Mouse (Mus musculus) embryonic facial prominence, embryonic 13.5 days (tissue): ENCODE measurements around the gene Mmd2. TPM values are rescaled to one million over a fixed set of nuclear protein-coding genes. Genes with fewer than 3 reads are reported as not detected.

ENCODE experiments used
- ATAC-seq: fragments of 200-750 bp; cut with Nextera tagmentation; 2 replicates; pipeline ENCODE4 v1.8.0; 2017; ENCODE audit warnings: low read depth; ENCODE audit not compliant: insufficient number of reproducible peaks, insufficient read depth, low FRiP score, low TSS enrichment
- H3K27ac ChIP-seq: fragments of 300-500 bp; sonication (generic); 2 replicates; pipeline ENCODE4 v1.5.1; 2015; ENCODE audit warnings: moderate library complexity, mild to moderate bottlenecking, inconsistent platforms
- H3K27me3 ChIP-seq: fragments of 300-500 bp; sonication (generic); 2 replicates; pipeline ENCODE4 v1.6.1; 2015; ENCODE audit warnings: mild to moderate bottlenecking, inconsistent platforms
- H3K36me3 ChIP-seq: fragments of 300-500 bp; sonication (generic); 2 replicates; pipeline ENCODE4 v1.6.1; 2015; ENCODE audit warnings: mild to moderate bottlenecking, inconsistent platforms
- H3K4me1 ChIP-seq: fragments of 300-500 bp; sonication (generic); 2 replicates; pipeline ENCODE4 v1.6.1; 2015; ENCODE audit warnings: inconsistent platforms
- H3K4me2 ChIP-seq: fragments of 300-500 bp; sonication (generic); 2 replicates; pipeline ENCODE4 v1.6.1; 2015; ENCODE audit warnings: moderate library complexity, mild to moderate bottlenecking, inconsistent platforms
- H3K4me3 ChIP-seq: fragments of 300-500 bp; sonication (generic); 2 replicates; pipeline ENCODE4 v1.5.1; 2015; ENCODE audit warnings: mild to moderate bottlenecking, inconsistent platforms
- H3K9ac ChIP-seq: fragments of 300-500 bp; sonication (generic); 2 replicates; pipeline ENCODE4 v1.6.1; 2015; ENCODE audit warnings: mild to moderate bottlenecking, inconsistent platforms
- H3K9me3 ChIP-seq: fragments of 300-500 bp; sonication (generic); 2 replicates; pipeline ENCODE4 v1.6.1; 2016; ENCODE audit warnings: inconsistent platforms
- WGBS: fragments of 180-500 bp; shearing (Covaris S2); methylation state at CpG from one replicate; pipeline ENCODE4 v1.1.7; 2015; ENCODE audit warnings: mixed read lengths; 5-methylcytosine and 5-hydroxymethylcytosine counted together
- polyA plus RNA-seq: library from polyadenylated mRNA; unstranded; fragments of >200 nt; fragmentation: Nextera tagmentation; extraction: Ambion mirVana; gene quantifications from 2 replicates; pipeline ENCODE4 v1.2.1, GENCODE M21; 2015

Gene Mmd2
- polyA plus RNA-seq, 1 experiment from 2014 or later: 3.1 TPM

GRCm38 (mm10) chr5:142560261-142560660, 48.3 kb downstream of the Mmd2 start:
- no peak overlapping the region for H3K9ac ChIP-seq
- H3K4me2 ChIP-seq: no peak overlapping the region
- no peaks in the 10 kb centered on the region for H3K27me3 ChIP-seq
- no peaks in the 10 kb centered on the region for H3K9me3 ChIP-seq
- no peak for ATAC-seq
- H3K36me3 ChIP-seq: no peaks in the 10 kb centered on the region
- H3K27ac ChIP-seq: no peak overlapping the region
- no peak overlapping the region for H3K4me3 ChIP-seq
- no peaks in the 10 kb centered on the region for H3K4me1 ChIP-seq
- 54% methylated on average over 7 of the region's 7 CpGs for WGBS

- ATAC-seq: no peak
- Histone ChIP-seq H3K36me3 (no peaks in the 10 kb centered on the region), H3K4me2 (peak overlapping the region; percentile 26; the same call in 1 of the 2 replicates), H3K4me1 (no peaks in the 10 kb centered on the region), H3K9ac (no peak overlapping the region), H3K27me3 (no peaks in the 10 kb centered on the region), H3K4me3 (no peak overlapping the region), H3K9me3 (no peaks in the 10 kb centered on the region), H3K27ac (no peak overlapping the region)
- WGBS: 33% methylated on average over 7 of the region's 21 CpGs
Measured at GRCm38 (mm10) chr5:142557397-142558067, 51.1 kb downstream of the Mmd2 start.

- H3K27me3 ChIP-seq: no peaks in the 10 kb centered on the region
- no peak for ATAC-seq
- H3K36me3 ChIP-seq: no peaks in the 10 kb centered on the region
- H3K4me2 ChIP-seq: no peak overlapping the region
- H3K4me1 ChIP-seq: no peaks in the 10 kb centered on the region
- H3K4me3 ChIP-seq: no peak overlapping the region
- WGBS: 90% methylated on average over 4 of the region's 4 CpGs
- no peaks in the 10 kb centered on the region for H3K9me3 ChIP-seq
- no peak overlapping the region for H3K9ac ChIP-seq
- H3K27ac ChIP-seq: no peak overlapping the region
Measured at GRCm38 (mm10) chr5:142556721-142557120, 51.9 kb downstream of the Mmd2 start.

- H3K27ac ChIP-seq: no peak overlapping the region
- H3K36me3 ChIP-seq: no peaks in the 10 kb centered on the region
- no peaks in the 10 kb centered on the region for H3K27me3 ChIP-seq
- H3K9ac ChIP-seq: no peak overlapping the region
- 79% methylated on average over 5 of the region's 5 CpGs for WGBS
- H3K4me1 ChIP-seq: peaks cover under 1% of the 10 kb centered on the region
- H3K9me3 ChIP-seq: no peaks in the 10 kb centered on the region
- H3K4me2 ChIP-seq: no peak overlapping the region
- no peak for ATAC-seq
- no peak overlapping the region for H3K4me3 ChIP-seq
Measured at GRCm38 (mm10) chr5:142555866-142556265, 52.7 kb downstream of the Mmd2 start.

GRCm38 (mm10) chr5:142550706-142551652, 57.6 kb downstream of the Mmd2 start, which contains the start of gene Radil:
Gene Radil (minus strand): TSS chr5:142551098.
- no peaks in the 10 kb centered on the region for H3K9me3 ChIP-seq
- H3K4me1 ChIP-seq: peaks cover 35% of the 10 kb centered on the region
- peak within 1 kb of the TSS; percentile 70 for H3K9ac ChIP-seq
- H3K4me2 ChIP-seq: peak within 1 kb of the TSS; percentile 99
- peak; percentile 74 for ATAC-seq
- H3K36me3 ChIP-seq: no peaks in the 10 kb centered on the region
- WGBS: 3% methylated on average over 80 of the region's 80 CpGs
- no peaks in the 10 kb centered on the region for H3K27me3 ChIP-seq
- peak within 1 kb of the TSS; percentile 83 for H3K27ac ChIP-seq
- H3K4me3 ChIP-seq: peak within 1 kb of the TSS; percentile 68

- Histone ChIP-seq H3K27me3 (no peaks in the 10 kb centered on the region), H3K4me2 (peak overlapping the region; percentile 99), H3K9me3 (no peaks in the 10 kb centered on the region), H3K36me3 (no peaks in the 10 kb centered on the region), H3K27ac (peak overlapping the region; percentile 83), H3K4me3 (peak overlapping the region; percentile 68), H3K4me1 (peaks cover 41% of the 10 kb centered on the region), H3K9ac (peak overlapping the region; percentile 70)
- 0 out of 2 replicates have a peak, but pooled peaks have one; percentile 2 for ATAC-seq
- WGBS: under 1% methylated on average over 31 of the region's 31 CpGs
Measured at GRCm38 (mm10) chr5:142549961-142550705, 58.5 kb downstream of the Mmd2 start.

- peaks cover 47% of the 10 kb centered on the region for H3K4me1 ChIP-seq
- H3K9me3 ChIP-seq: no peaks in the 10 kb centered on the region
- no peaks in the 10 kb centered on the region for H3K36me3 ChIP-seq
- no peaks in the 10 kb centered on the region for H3K27me3 ChIP-seq
- ATAC-seq: no peak
- H3K4me3 ChIP-seq: peak overlapping the region; percentile 68
- peak overlapping the region; percentile 83 for H3K27ac ChIP-seq
- WGBS: 25% methylated on average over 9 of the region's 9 CpGs
- 0 out of 2 replicates have a peak overlapping the region, but pooled peaks have one; percentile 70 for H3K9ac ChIP-seq
- H3K4me2 ChIP-seq: peak overlapping the region; percentile 99
Measured at GRCm38 (mm10) chr5:142549441-142549840, 59.2 kb downstream of the Mmd2 start.

GRCm38 (mm10) chr5:142547066-142547465, 61.5 kb downstream of the Mmd2 start:
- 68% methylated on average over 3 of the region's 3 CpGs for WGBS
- no peak overlapping the region for H3K4me2 ChIP-seq
- no peak for ATAC-seq
- peaks cover 47% of the 10 kb centered on the region for H3K4me1 ChIP-seq
- H3K9ac ChIP-seq: no peak overlapping the region
- H3K36me3 ChIP-seq: no peaks in the 10 kb centered on the region
- H3K27ac ChIP-seq: no peak overlapping the region
- no peak overlapping the region for H3K4me3 ChIP-seq
- no peaks in the 10 kb centered on the region for H3K9me3 ChIP-seq
- H3K27me3 ChIP-seq: no peaks in the 10 kb centered on the region

GRCm38 (mm10) chr5:142546344-142546743, 62.3 kb downstream of the Mmd2 start:
- H3K27me3 ChIP-seq: no peaks in the 10 kb centered on the region
- H3K4me2 ChIP-seq: no peak overlapping the region
- H3K4me1 ChIP-seq: peaks cover 47% of the 10 kb centered on the region
- 0 out of 2 replicates have a peak overlapping the region, but pooled peaks have one; percentile 28 for H3K27ac ChIP-seq
- H3K4me3 ChIP-seq: no peak overlapping the region
- ATAC-seq: no peak
- no peaks in the 10 kb centered on the region for H3K36me3 ChIP-seq
- H3K9ac ChIP-seq: no peak overlapping the region
- no peaks in the 10 kb centered on the region for H3K9me3 ChIP-seq
- WGBS: 13% methylated on average over 5 of the region's 5 CpGs

GRCm38 (mm10) chr5:142545014-142545795, 63.4 kb downstream of the Mmd2 start:
- H3K4me1 ChIP-seq: peaks cover 40% of the 10 kb centered on the region
- no peak overlapping the region for H3K4me2 ChIP-seq
- 50% methylated on average over 5 of the region's 5 CpGs for WGBS
- peak overlapping the region; percentile 40; the same call in 1 of the 2 replicates for H3K27ac ChIP-seq
- H3K4me3 ChIP-seq: no peak overlapping the region
- ATAC-seq: no peak
- no peak overlapping the region for H3K9ac ChIP-seq
- no peaks in the 10 kb centered on the region for H3K9me3 ChIP-seq
- H3K27me3 ChIP-seq: no peaks in the 10 kb centered on the region
- H3K36me3 ChIP-seq: no peaks in the 10 kb centered on the region
